Mouse (Mus musculus): ENCODE data around the gene Eif4b.

The Eif4b gene

DNA sequence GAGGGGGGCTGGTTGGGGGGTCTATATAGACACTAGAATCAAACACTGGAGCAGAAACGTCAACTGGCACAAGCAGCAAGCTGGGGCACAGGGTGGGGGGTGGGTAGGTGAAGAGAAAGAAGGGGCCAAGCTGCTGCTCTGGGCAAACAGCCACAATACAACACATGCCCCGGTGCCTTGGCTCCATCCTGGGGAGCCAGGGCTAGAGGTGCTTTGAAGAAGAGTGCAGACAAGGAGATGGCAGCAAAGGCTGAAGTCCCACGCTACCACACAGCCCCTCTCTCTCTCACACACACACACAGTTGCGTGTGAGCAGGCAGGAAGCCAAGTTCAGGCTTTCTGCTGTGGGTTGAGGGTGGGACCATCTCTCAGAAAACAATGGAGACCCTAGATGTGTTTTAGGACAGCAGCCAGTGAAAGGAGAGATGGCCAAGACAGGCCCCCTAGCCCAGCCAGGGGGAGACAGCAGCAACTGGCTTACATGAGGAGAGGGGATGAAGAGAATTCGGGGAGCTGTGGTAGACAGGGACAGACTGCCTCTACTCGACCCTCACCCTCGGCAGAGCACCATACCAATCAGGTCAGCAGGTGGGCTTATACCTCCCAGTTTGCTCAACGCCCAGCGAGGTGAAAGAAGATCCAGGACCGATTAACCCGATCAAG, 43.3 kb downstream of the Eif4b start:
- no peak for DNase-seq (ENCODE audit: low spot score in 2 of 2)

DNA sequence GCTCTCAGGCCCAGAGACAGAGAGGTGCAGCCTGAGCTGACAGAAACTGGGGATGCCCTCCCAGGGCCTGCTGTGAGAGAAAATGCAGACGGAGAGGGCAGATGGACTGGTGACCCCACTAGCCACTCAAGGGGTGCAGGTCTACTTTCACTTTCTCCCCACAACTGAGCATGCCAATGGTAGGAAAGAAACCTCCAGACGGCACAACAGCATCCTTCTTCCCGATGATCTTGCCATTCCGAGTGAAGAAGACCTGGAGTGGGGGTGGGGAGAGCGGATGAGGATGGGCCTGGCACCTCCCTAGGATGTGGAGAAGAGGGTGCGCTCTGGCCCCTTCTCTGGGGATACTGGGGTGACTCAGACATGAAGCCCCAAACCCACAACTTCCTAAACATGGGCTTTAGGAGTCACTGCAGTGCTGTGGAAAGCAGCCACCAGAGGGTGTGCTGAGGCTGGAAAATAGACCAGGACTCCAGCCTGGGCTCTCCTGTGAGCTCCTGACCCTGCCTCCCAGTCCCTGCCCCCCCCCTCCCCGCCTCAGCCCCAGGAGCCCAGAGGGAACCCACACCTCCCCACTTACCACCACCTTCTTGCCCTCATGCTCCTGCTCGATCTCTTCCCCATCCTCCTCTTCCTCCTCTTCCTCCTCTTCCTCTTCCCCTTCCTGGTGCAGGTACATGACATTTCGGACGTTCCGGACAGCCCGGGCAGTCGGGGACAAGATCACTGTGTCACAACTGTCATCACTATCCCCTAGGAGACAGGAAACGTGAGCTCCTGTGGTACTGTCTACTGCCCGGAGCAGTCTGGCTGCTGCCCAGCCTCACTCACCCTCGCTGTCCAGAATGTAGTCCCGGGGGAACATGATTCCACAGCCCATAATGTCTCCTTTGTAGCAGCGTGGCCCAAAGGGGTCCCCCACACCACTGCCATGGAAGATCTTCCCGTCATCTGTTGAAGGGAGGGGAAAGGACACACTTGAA, 44.2 kb downstream of the Eif4b start:
- DNase-seq (ENCODE audit: low spot score in 2 of 2): no peak

DNA sequence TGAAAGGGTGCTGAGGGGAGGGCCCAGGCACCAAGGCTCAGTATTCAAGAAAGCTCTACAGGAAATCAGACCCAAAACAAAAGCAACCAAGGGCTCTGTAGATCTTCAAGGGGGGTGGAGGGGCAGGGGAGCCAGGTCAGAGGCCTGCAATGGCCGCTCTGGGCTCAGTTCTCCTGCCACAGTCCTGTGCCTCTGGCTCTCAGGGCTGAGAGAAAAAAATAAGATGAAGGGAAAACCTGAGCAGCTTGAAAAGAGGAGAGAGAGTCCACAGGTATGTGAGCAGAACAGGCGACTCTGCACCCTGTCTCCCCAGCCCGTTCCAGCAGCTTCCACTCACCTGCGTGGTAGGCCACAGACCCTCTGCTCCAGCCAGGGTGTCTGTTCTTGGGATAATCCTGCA, 45.0 kb downstream of the Eif4b start:
- DNase-seq (ENCODE audit: low spot score in 2 of 2): no peak

DNA sequence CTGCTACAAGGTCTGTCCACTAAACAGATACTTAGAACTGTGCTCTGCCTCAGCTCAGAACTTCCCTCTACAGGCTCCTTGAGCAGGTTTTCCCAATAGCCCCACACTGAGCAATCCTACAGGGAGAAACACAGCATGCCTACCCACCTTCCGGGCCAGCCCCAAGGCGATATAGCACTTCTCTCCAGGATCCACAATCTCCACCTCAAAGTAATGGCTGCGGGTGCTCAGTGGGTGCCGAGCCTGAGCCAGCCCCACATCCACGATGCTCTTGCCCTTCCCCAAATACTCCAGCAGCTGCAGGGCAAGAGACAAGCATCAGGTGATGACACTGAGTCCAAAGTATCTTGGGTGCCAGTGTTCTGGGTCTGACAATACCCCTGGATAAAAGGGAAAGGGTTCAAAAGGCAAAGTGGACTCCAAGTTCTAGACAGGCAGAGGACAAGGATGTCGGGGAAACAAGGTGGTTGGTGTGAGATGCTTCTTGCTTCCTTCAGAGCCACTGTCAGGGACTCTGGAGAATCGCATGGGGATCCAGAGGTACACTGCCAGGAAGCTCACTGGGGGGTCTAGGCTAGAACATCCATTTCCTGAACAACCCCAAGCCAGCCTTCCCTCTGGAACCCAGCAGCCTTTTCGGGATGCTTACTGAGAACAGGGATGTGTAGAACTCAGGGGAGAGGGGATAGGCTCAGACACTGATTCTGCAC, 45.7 kb downstream of the Eif4b start:
- no peak for DNase-seq (ENCODE audit: low spot score in 2 of 2)

DNA sequence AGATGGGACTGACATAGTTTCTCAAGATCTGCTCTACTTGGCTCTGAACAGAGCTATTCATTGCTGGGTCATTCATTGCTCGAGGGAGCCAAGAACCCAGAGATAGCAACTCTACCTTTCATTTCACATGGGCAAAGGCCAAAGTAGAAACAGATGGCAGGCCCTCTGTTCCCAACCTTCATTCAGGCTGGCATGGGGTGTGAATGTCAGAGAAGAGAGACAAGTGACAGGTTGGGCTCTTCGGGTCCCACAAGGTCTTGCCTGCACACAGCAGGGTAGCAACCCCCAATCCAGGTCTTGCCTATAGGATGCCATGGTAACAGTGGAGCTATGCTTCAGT, 46.2 kb downstream of the Eif4b start:
- DNase-seq (ENCODE audit: low spot score in 2 of 2): no peak

DNA sequence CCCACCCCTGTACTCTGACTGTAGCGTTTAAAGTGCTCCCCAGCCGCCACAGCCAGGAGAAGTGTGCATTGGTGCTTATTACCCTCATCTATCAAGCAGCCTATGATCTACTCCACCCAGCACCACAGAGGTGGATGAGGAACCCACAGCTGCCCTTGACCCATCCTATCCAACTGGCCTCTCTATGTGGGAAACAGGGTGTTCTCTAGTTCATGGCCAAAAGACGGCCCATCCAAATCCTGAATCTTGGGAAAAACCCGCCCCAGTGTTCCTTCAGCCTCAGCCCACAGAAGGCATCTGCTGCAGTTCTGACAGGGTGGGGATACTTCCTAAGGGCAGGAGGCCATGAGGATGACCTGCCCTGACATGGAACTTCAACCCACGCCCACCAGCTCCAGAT, 47.0 kb downstream of the Eif4b start:
- no peak for DNase-seq (ENCODE audit: low spot score in 2 of 2)

DNA sequence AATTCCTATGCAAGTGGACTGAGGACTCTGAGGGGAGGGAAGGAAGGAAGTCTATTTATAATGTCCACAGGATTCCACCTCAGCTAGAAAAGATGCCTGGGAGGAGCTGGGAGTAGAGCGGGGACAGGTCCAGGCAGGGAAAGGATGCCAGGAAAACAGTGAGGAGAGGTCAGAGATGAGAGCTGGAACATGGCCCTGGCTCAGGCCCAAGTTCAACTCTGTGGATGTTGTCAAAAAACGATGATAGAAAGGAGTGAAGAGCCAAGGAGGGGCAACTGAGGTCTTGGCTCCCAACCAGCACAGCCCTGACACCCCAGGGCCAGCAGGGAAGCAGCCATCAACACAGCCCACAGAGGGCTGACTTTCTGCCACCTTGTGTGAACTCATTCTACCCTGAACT, 52.7 kb downstream of the Eif4b start:
- DNase-seq (ENCODE audit: low spot score in 2 of 2): no peak

DNA sequence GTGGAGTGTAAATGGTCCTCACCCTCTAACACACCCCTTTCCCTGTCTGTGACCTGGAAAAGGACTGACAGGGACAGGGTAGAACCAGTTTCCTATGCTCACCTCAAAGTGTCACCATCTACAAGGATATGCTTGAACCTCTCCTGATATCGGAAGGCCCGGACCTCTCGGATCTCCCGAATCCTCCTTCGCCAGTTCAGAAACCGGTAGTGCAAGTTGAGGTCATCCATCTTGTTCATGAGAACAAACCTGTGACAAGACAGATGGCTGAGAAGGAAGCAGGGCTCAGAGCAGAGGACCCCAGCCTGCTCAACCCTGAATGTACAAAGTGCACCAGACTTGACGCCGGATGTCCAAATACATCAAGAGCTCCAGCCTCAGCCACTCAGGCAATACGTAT, 59.7 kb downstream of the Eif4b start:
- DNase-seq (ENCODE audit: low spot score in 2 of 2): no peak

DNA sequence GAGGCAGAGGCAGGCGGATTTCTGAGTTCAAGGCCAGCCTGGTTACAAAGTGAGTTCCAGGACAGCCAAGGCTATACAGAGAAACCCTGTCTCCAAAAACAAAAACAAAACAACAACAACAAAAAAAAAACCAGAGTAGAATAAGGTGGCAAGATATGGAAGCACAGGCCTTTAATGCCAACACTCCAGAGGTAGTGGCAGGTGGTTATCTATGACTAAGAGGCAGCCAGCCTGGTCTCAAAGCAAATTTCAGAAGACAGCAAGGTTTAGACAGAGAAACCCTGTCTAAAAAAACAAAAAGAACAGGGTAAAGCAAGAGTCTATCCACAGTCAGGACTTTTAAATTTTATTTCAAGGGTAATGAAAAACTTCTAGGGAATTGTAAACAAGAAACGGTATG, 61.1 kb downstream of the Eif4b start:
- no peak for DNase-seq (ENCODE audit: low spot score in 2 of 2)

DNA sequence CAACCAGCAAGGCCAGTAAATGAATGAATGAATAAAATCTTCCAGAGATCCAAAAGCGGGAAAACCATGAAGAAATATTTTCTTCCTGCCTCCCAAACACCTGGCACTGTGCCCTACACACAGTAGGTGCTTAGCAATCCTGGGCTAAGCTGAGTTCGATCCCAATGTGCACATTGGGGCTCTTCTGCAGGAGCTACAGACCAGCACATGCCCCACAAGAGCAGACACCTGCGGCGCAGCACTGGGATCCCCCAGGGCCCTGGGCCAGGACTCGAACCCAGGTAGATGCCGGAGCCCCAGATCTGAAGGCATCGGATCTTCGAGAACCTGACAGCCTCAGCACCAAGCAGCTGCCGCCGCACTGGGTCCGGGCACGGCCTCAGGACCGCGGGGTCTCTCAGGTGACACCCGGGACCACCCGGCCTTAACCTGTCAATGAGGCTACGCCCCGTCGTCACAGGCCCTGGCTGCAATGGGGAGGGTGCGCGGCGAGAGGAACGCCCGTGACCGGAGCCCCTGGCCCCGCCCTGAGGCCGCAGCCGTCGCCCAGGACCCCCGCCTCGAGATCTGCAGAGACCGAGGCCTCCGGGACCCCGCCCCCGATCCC, 62.1 kb downstream of the Eif4b start:
- no peak for DNase-seq (ENCODE audit: low spot score in 2 of 2)

DNA sequence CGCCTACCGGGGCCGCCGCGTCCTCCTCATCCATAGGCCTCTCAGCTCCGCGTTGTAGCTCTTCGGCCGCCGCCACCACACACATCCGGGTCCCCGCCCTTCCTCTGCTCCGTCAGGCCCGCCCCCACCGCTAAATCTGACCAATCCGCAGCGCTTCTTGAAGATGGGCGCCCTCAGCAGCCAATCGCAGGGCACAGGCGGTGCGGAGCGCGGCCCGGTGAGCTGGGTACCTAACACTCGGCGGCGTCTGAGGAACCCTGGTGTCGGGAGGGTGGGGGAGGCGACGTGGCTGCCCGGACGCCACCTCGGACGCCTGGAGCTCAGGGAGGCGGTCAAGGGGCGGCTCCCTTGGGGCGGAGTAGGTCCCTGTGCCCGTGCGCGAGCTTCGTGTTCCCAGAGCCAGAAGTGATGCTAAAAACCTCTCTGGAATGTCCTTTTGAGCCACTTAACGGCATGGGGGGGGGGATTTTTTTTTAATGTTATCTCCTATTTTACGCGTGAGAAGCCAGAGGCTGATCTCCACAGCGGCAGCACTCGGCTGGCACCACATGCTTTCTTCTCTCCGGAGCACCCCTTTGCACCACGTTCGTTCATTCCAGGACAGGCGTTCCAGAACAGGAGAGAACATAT, 62.7 kb downstream of the Eif4b start, which contains the start of gene Spryd3:
Gene Spryd3 (minus strand): TSS at position 106 of the 630 bp plus-strand sequence.
- DNase-seq (ENCODE audit: low spot score in 2 of 2): peak; percentile 98

DNA sequence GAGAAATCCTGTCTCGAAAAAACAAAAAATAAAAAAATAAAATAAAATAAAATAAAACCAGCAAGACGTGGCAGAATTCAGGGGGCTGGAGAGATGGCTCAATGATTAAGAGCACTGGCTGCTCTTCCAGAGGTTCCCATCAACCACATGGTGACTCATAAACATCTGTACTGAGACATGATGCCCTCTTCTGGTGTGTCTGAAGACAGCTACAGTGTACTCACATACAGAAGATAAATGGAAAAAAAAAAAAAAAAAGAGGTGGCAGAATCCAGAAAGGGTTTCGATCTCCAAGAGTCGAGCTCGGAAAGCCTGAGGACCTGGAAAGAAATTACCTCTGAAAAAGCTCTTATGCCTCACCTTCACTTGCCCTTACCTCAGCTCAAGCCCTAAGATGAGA, 67.5 kb downstream of the Eif4b start:
- no peak for DNase-seq (ENCODE audit: low spot score in 2 of 2)

DNA sequence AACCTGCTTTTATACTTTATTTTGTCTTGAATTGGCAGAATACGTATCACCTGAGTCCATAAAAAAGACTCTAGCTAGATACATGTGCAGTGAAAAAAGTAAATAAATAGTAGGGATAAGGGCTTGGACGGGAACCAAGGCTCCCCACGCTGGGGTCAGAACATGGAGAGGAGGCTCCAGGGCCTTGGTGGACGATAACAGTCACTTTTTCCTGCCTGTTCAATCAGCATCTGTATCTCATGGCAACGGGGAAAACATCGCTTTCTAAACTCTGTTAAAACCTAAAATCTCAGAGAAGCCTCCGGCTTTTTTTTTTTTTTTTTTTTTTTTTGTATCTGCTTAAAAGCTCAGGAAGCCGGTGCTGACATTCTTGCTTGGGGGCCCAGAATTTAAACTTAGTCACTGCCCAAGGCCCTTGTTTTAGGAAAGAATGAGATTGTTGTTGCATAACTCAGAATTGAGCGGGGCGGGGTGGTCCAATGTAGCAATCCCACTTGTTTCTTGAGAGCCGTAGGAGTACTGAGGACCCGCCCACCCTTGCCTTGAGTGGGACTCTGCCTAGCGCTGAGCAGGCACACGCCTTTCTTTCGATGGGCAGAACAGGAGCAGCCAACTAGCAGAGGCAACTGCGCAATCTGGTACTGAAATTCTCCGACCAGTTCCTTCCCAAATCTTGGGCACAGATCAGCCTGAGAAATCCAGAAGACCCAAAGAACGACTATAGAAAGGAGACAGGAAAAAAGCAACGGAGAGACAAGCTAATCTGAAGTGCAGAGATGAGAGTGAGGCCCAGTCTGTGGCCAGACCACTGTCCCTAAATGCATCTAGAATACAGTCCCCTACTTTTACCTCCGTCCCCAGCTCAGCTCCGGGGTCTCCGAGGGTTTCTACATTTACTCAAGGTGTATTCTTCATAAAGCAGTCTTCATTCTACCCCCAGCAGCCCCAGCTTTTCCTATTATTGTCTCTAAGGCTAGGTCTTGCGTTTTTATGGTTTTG, 69.6 kb downstream of the Eif4b start:
- no peak for DNase-seq (ENCODE audit: low spot score in 2 of 2)

DNA sequence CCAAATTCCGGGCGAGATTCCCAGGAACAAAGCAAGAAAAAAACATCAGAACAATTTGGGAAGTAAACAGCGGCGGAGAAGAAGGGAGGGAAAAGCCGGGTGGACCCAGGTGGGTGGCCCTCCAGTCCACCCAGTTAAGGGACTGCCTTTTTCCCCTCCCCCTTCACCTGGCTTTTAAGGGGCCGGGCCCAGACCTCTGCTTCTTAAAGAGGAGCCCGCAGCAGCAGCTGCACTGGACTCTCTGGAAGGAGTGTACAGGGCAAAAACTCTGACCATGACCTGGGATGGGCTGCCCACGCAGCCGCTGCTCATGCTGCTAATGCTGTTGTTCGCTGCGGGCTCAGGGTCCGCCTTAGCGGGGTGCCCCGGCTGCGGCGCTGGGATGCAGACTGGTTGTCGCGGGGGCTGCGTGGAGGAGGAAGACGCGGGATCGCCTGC, 70.7 kb downstream of the Eif4b start, which contains the start of gene Igfbp6:
Gene Igfbp6 (plus strand): TSS at position 89 of the 438 bp plus-strand sequence.
- DNase-seq (ENCODE audit: low spot score in 2 of 2): no peak

DNA sequence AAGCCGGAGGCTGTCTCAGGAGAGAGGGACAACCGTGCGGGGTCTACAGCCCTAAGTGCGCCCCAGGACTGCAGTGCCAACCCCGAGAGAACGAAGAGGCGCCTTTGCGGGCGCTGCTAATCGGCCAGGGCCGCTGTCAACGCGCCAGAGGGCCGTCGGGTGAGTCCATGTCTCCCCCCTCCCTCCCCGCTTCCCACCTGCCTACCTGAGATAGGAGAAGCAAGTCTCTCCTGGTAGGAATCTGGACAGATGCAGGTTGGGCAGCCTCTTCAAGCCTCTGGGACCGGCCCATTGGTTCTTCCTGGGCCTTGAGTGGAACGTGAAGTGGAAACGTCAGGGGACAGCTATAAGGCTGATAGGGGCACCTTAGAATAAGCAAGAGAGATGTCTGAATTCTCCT, 71.2 kb downstream of the Eif4b start:
- DNase-seq (ENCODE audit: low spot score in 2 of 2): no peak

DNA sequence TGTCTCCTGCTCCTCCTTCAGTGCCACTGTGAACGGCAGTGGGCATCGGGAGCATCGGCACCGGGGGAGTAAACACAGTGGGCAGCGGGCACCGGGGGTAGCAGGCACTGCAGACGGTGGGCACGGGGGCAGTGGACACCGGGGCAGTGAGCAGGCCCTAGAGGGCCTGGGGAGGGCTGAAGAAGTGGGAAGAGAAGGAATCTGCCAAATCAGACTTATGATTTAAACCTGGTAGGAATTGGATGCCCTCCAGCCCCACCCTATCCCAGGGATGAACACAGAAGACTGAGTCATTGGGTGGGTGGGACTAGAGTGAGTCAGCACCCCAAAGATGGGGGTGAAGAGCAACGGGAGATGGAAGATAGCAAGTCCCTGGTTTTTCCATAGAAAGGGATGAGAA, 71.8 kb downstream of the Eif4b start:
- DNase-seq (ENCODE audit: low spot score in 2 of 2): no peak

DNA sequence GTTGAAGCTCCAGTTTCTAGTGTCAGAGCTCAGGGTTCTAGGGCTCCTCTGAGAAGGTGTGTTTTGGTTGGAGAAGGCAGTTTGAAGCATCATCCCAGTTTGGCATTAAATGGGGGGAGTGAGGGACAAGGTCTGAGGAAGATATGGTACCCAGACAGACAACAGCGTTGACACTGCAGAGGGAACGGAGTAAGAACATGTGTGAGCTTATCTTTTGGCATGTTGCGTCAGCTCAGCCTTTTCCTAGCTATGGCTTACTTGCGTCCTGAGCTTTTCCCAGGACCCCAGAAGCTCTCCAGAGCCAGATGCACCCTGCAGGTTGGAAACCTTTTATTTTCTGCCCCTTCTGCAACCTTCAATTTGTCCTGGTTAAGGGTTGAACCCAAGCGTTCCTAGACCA, 72.5 kb downstream of the Eif4b start:
- no peak for DNase-seq (ENCODE audit: low spot score in 2 of 2)
